Mouse (Mus musculus): ENCODE measurements at regions not wholly inside any gene's neighbourhood (a gene's known extent, or its start where the extent isn't known, plus 50 kb on each side); places are given as distances from the start of the nearest gene placed in this dataset.

GRCm38 (mm10) chr1:88916531-88917050 is 153.6 kb upstream of the Sh3bp4 start:
- in situ Hi-C loops (cut with MboI; ENCODE audit: low pct_ligation_motif_present, low pct_unique_long_range_greater_than_20kb, low sequenced_read_pairs): no loop called here

GRCm38 (mm10) chr1:88921401-88921800 is 148.8 kb upstream of the Sh3bp4 start:
- Histone ChIP-seq H3K79me2 (replicated peaks; ENCODE audit: control insufficient read depth, extremely low read depth, insufficient read depth, poor library complexity, severe bottlenecking) (no peaks in the 10 kb centered on the region), H3K9me3 (replicated peaks; ENCODE audit: low read length) (peaks cover 67% of the 10 kb centered on the region), H3K36me3 (replicated peaks in 1 of 2; ENCODE audit: control insufficient read depth in 1 of 2, insufficient read depth in 1 of 2, low read length in 1 of 2) (no peaks in the 10 kb centered on the region), H3K4me1 (ENCODE audit: control insufficient read depth in 1 of 2, insufficient read depth in 2 of 2) (no peaks in the 10 kb centered on the region), H3K4me2 (ENCODE audit: insufficient read depth, low read depth, poor library complexity, severe bottlenecking) (no peak overlapping the region), H3K27ac (ENCODE audit: insufficient read depth, low read depth) (no peak overlapping the region), H3K27me3 (replicated peaks) (no peaks in the 10 kb centered on the region), H3K4me3 (replicated peaks in 1 of 3; ENCODE audit: low read depth in 2 of 3, low read length in 2 of 3, poor library complexity in 1 of 3) (no peak overlapping the region), H3K9ac (ENCODE audit: insufficient read depth, low read depth) (no peak overlapping the region)
- dilution Hi-C loops (cut with MboI; ENCODE audit: extremely low pct_ligation_motif_present, extremely low pct_unique_long_range_greater_than_20kb, low sequenced_read_pairs) (no loop called here), in situ Hi-C loops (cut with MboI; ENCODE audit: low pct_ligation_motif_present, low pct_unique_long_range_greater_than_20kb, low sequenced_read_pairs) (no loop called here)
- no peak for DNase-seq (ENCODE audit: extremely low read depth)
- TF ChIP-seq PAX5 (IDR thresholded peaks at IDR 0.05; ENCODE audit: low read length): no peak
- no peak for TF ChIP-seq UBTF (IDR thresholded peaks at IDR 0.05; ENCODE audit: low read depth, low read length)
- no peak for TF ChIP-seq EP300 (IDR thresholded peaks at IDR 0.05; ENCODE audit: low read length)
- TF ChIP-seq USF2 (conservative IDR thresholded peaks at IDR 0.05; ENCODE audit: low read depth, low read length): no peak
- TF ChIP-seq NELFE (IDR thresholded peaks at IDR 0.05; ENCODE audit: low read depth, low read length): no peak
- TF ChIP-seq JUN (IDR thresholded peaks at IDR 0.05; ENCODE audit: insufficient read depth, low read depth, low read length): no peak
- TF ChIP-seq JUND (conservative IDR thresholded peaks at IDR 0.05; ENCODE audit: low read depth, low read length): no peak
- TF ChIP-seq MYC (IDR thresholded peaks at IDR 0.05; ENCODE audit: low read depth, low read length): no peak
- TF ChIP-seq E2F4 (IDR thresholded peaks at IDR 0.05; ENCODE audit: insufficient replicate concordance, low read depth, low read length): no peak
- no peak for TF ChIP-seq SMC3 (IDR thresholded peaks at IDR 0.05; ENCODE audit: low read depth, low read length)
- no peak for TF ChIP-seq ZKSCAN1 (IDR thresholded peaks at IDR 0.05; ENCODE audit: borderline replicate concordance, low read depth, low read length)
- no peak for TF ChIP-seq MXI1 (IDR thresholded peaks at IDR 0.05; ENCODE audit: low read depth, low read length)
- TF ChIP-seq GABPA (IDR thresholded peaks at IDR 0.05; ENCODE audit: insufficient replicate concordance, low read depth, low read length): no peak
- no peak for TF ChIP-seq TBP (conservative IDR thresholded peaks at IDR 0.05; ENCODE audit: low read depth, low read length)
- TF ChIP-seq KAT2A (IDR thresholded peaks at IDR 0.05; ENCODE audit: insufficient replicate concordance, low read length): no peak
- no peak for TF ChIP-seq ZC3H11A (IDR thresholded peaks at IDR 0.05; ENCODE audit: low read depth, low read length)
- TF ChIP-seq ZNF384 (IDR thresholded peaks at IDR 0.05; ENCODE audit: low read depth, low read length): no peak
- no peak for TF ChIP-seq CTCF (conservative IDR thresholded peaks at IDR 0.05 in 1 of 2, IDR thresholded peaks at IDR 0.05 in 1 of 2; ENCODE audit: low read depth in 2 of 2, low read length in 2 of 2)
- TF ChIP-seq CHD2 (IDR thresholded peaks at IDR 0.05; ENCODE audit: low read length): no peak
- TF ChIP-seq MAFK (IDR thresholded peaks at IDR 0.05; ENCODE audit: insufficient replicate concordance, low read length): no peak

More at GRCm38 (mm10) chr1:88916531-88917050, 153.6 kb upstream of the Sh3bp4 start:
- dilution Hi-C loops (cut with MboI; ENCODE audit: extremely low pct_ligation_motif_present, extremely low pct_unique_long_range_greater_than_20kb, low sequenced_read_pairs): no loop called here
- TF ChIP-seq GABPA (IDR thresholded peaks at IDR 0.05; ENCODE audit: insufficient replicate concordance, low read depth, low read length): no peak
- TF ChIP-seq CHD1 (IDR thresholded peaks at IDR 0.05; ENCODE audit: low read depth, low read length): no peak
- TF ChIP-seq JUND (conservative IDR thresholded peaks at IDR 0.05; ENCODE audit: low read depth, low read length): no peak
- no peak for TF ChIP-seq BHLHE40 (IDR thresholded peaks at IDR 0.05; ENCODE audit: low read depth, low read length)
- TF ChIP-seq PAX5 (IDR thresholded peaks at IDR 0.05; ENCODE audit: low read length): no peak
- TF ChIP-seq E2F4 (IDR thresholded peaks at IDR 0.05; ENCODE audit: insufficient replicate concordance, low read depth, low read length): no peak
- TF ChIP-seq POLR2AphosphoS2 (IDR thresholded peaks at IDR 0.05; ENCODE audit: low read depth, low read length): no peak
- TF ChIP-seq ELF1 (IDR thresholded peaks at IDR 0.05; ENCODE audit: low read depth, low read length): no peak
- TF ChIP-seq UBTF (IDR thresholded peaks at IDR 0.05; ENCODE audit: low read depth, low read length): no peak
- no peak for TF ChIP-seq ETS1 (conservative IDR thresholded peaks at IDR 0.05; ENCODE audit: low read depth, low read length)
- TF ChIP-seq USF1 (IDR thresholded peaks at IDR 0.05; ENCODE audit: low read depth, low read length): no peak
- no peak for TF ChIP-seq MXI1 (IDR thresholded peaks at IDR 0.05; ENCODE audit: low read depth, low read length)
- no peak for TF ChIP-seq EP300 (IDR thresholded peaks at IDR 0.05; ENCODE audit: low read length)
- TF ChIP-seq TCF12 (IDR thresholded peaks at IDR 0.05; ENCODE audit: low read depth, low read length): no peak
- TF ChIP-seq NELFE (IDR thresholded peaks at IDR 0.05; ENCODE audit: low read depth, low read length): no peak
- no peak for TF ChIP-seq MAZ (IDR thresholded peaks at IDR 0.05; ENCODE audit: low read depth, low read length)
- TF ChIP-seq HCFC1 (IDR thresholded peaks at IDR 0.05; ENCODE audit: low read depth, low read length): no peak
- TF ChIP-seq SIN3A (IDR thresholded peaks at IDR 0.05; ENCODE audit: low read length): no peak
- H3K4me1 ChIP-seq (ENCODE audit: control insufficient read depth in 1 of 2, insufficient read depth in 2 of 2): no peaks in the 10 kb centered on the region
- H3K9me3 ChIP-seq (replicated peaks; ENCODE audit: low read length): peaks cover 41% of the 10 kb centered on the region
- no peak overlapping the region for H3K9ac ChIP-seq (ENCODE audit: insufficient read depth, low read depth)
- H3K36me3 ChIP-seq (replicated peaks in 1 of 2; ENCODE audit: control insufficient read depth in 1 of 2, insufficient read depth in 1 of 2, low read length in 1 of 2): no peaks in the 10 kb centered on the region
- H3K27ac ChIP-seq (ENCODE audit: insufficient read depth, low read depth): no peak overlapping the region
- no peaks in the 10 kb centered on the region for H3K27me3 ChIP-seq (replicated peaks)
- H3K79me2 ChIP-seq (replicated peaks; ENCODE audit: control insufficient read depth, extremely low read depth, insufficient read depth, poor library complexity, severe bottlenecking): no peaks in the 10 kb centered on the region
- no peak overlapping the region for H3K4me2 ChIP-seq (ENCODE audit: insufficient read depth, low read depth, poor library complexity, severe bottlenecking)
- H3K4me3 ChIP-seq (replicated peaks in 1 of 3; ENCODE audit: low read depth in 2 of 3, low read length in 2 of 3, poor library complexity in 1 of 3): no peak overlapping the region
- no peak for DNase-seq (ENCODE audit: extremely low read depth)
